Mouse (Mus musculus) limb, embryonic 10.5 days (tissue): ENCODE results near the gene Slc35a2. TPM values are rescaled to one million over a fixed set of nuclear protein-coding genes. Genes with fewer than 3 reads are reported as not detected.

Experiments used
- DNase-seq: peaks from one replicate; pipeline ENCODE4 v3.0.0-alpha.2; 2017; ENCODE audit warnings: low spot score
- H3K27ac ChIP-seq: fragments of 300-500 bp; sonication (generic); 2 replicates; pipeline ENCODE4 v1.5.1; 2016; ENCODE audit warnings: mild to moderate bottlenecking
- H3K27me3 ChIP-seq: fragments of 300-500 bp; sonication (generic); 2 replicates; pipeline ENCODE4 v1.6.1; 2016; ENCODE audit warnings: low read depth, mild to moderate bottlenecking; ENCODE audit not compliant: poor library complexity, severe bottlenecking
- H3K36me3 ChIP-seq: fragments of 300-500 bp; sonication (generic); 2 replicates; pipeline ENCODE4 v1.6.1; 2016; ENCODE audit warnings: mild to moderate bottlenecking, moderate library complexity
- H3K4me1 ChIP-seq: fragments of 300-500 bp; sonication (generic); 2 replicates; pipeline ENCODE4 v1.6.1; 2016
- H3K4me3 ChIP-seq: fragments of 300-500 bp; sonication (generic); 2 replicates; pipeline ENCODE4 v1.5.1; 2016; ENCODE audit warnings: mild to moderate bottlenecking, moderate library complexity
- H3K9me3 ChIP-seq: fragments of 300-500 bp; sonication (generic); replicated peaks from 2 replicates; pipeline ENCODE4 v1.6.1; 2016; ENCODE audit warnings: mild to moderate bottlenecking
- WGBS: fragments of 180-500 bp; shearing (Covaris S2); methylation state at CpG from one replicate; pipeline ENCODE4 v1.1.7; 2016; 5-methylcytosine and 5-hydroxymethylcytosine counted together
- polyA plus RNA-seq: library from polyadenylated mRNA; unstranded; fragments of >200 nt; fragmentation: Nextera tagmentation; extraction: Ambion mirVana; gene quantifications from 2 replicates; pipeline ENCODE4 v1.2.1, GENCODE M21; 2016

The Slc35a2 gene
- polyA plus RNA-seq: 23.3 and 24.0 TPM in 2 replicates

DNA sequence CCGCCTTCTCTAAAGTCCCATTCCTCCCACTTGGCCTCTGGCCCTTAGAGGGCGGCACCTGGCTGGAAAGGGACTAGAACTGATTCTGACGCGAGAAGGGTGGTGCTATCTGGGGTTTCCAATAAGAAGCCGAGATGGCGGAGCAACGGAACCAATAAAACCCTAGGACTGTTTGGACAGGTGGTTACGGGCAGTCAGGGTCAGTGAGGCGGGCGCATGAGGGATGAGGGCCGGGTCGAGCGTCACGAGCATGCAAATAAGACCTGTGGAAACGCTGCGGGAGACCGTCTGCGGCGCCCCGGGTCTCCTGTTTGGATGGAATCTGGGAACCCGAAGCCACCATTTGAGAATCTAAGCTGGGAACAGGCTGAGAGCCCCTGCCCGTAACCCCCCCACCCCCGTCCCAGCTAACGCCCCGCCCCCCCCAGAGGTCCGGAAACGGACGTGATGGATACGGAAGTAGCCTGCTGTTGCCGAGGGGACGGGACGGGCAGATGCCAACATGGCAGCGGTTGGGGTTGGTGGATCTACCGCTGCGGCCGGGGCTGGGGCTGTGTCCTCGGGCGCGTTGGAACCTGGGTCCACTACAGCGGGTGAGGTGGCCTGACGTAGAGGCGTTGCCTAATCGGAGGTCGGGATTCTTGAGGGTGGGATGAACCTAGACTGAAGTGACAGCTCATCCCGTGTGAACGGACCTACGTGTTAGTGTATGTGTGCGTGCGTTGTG lies at the start of gene Slc35a2:
Gene Slc35a2, plus strand, starts transcription at position 188 of the 727 bp plus-strand sequence.
- no peaks in the 10 kb centered on the region for H3K9me3 ChIP-seq
- H3K4me3 ChIP-seq: peak within 1 kb of the TSS; percentile 64
- H3K36me3 ChIP-seq: peaks cover 9% of the 10 kb centered on the region; the same call in 1 of the 2 replicates
- H3K4me1 ChIP-seq: no peaks in the 10 kb centered on the region
- WGBS: 14% methylated on average over 49 of the region's 49 CpGs
- DNase-seq: peak; percentile 79
- no peaks in the 10 kb centered on the region for H3K27me3 ChIP-seq
- peak within 1 kb of the TSS; percentile 78 for H3K27ac ChIP-seq

DNA sequence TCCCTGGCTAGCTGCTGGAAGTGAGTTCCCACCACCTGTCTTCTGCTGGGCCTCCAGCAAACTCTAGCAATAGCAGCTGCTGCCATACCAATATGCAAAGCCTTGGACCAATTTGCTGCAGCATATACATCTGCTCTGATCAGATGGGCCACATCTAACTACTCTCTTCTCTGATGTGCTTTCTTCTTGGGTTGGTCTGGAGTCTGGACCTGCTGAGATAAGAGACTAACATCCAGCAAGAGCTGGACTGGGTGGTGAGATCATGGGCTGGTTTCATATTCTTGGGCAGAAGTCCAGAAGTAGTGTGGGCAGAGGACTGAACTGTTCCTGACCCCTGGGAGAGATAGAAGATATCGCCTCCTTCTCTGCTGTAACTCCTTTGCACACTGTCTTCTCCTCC lies 46.7 kb upstream of the Slc35a2 start:
- 72% methylated on average over 1 of the region's 1 CpGs for WGBS

GRCm38 (mm10) chrX:7840842-7841162 lies 43.0 kb upstream of the Slc35a2 start:
- DNase-seq: no peak
- Histone ChIP-seq H3K27ac (no peak overlapping the region), H3K9me3 (no peaks in the 10 kb centered on the region), H3K4me3 (peak overlapping the region; percentile 82), H3K4me1 (peaks cover 6% of the 10 kb centered on the region; the same call in 1 of the 2 replicates), H3K27me3 (0 out of 2 replicates have a peak, but pooled peaks cover 3% of the 10 kb centered on the region), H3K36me3 (no peaks in the 10 kb centered on the region)
- 5% methylated on average over 7 of the region's 7 CpGs for WGBS

More for the DNA sequence above, 46.7 kb upstream of the Slc35a2 start:
- 0 out of 2 replicates have a peak, but pooled peaks cover under 1% of the 10 kb centered on the region for H3K27me3 ChIP-seq
- no peaks in the 10 kb centered on the region for H3K9me3 ChIP-seq
- no peak for DNase-seq
- no peaks in the 10 kb centered on the region for H3K4me1 ChIP-seq
- H3K27ac ChIP-seq: no peak overlapping the region
- no peaks in the 10 kb centered on the region for H3K36me3 ChIP-seq
- H3K4me3 ChIP-seq: no peak overlapping the region

DNA sequence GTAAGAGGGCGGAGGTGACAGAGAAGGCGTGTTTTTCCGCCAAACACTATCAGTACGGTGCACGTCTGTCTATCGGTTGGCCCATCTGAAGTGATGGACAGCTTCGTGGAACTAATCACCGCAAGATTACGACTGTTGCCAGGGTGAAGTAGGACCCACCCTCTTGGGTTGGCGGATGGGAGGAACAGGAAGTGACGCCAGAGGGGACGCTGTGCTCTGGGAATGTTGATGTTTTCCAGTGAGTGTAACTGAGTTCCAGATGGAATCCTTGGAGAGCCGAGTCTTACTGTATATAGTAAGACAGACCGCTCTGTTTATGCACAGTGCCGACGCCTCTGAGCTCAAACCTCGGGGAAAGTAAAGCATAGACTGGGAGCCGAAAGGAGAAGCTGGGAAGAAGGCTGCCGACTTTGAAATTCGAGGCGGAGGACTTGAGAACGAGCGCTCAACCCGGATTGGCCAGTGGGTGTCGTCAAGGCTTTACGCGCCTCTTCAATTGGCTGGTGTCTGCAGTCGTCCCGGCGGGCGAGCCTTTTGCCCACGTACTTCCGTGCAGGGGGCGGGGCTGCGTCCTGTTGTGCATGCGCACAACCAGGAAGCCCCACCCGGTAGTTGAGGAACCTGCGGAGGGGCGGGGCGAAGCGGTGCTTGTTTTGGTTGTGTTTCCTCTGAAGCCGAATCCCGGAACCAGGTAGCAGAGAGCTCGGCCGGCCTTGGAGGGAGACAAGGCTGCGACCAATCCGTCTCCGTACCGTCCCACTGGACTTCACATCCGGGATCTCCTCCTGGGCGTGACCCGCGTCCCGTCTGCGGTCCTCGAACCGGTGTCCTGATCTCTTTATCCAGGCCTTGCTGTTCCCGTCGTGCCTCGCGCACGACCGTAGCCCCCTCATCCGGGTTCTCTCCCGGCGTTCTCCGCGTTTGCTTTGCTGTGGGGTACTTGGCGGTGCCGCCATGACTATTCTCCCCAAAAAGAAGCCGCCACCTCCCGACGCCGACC lies 42.4 kb upstream of the Slc35a2 start, which contains the start of gene Otud5:
Gene Otud5, plus strand, starts transcription at position 202 of the 1,000 bp plus-strand sequence.
- no peaks in the 10 kb centered on the region for H3K9me3 ChIP-seq
- peak within 1 kb of the TSS; percentile 82 for H3K4me3 ChIP-seq

DNA sequence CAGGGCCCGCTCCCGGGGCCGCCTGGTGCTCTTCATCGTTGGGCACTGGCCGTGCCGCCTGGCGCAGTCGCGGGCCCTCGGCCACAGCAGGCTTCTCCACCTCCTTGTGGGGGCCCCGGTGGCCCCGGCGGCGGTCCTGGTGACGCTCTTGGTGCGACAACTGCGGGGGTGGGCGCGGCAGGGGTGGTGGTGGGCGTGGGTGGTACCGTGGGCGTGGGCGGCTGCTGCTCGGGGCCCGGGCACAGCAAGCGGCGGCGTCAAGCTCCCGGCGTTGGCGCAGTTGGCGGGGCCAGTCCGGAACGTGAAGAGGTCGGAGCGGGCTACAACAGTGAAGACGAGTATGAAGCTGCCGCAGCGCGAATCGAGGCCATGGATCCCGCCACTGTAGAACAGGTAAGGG lies 41.5 kb upstream of the Slc35a2 start:
- 14% methylated on average over 42 of the region's 42 CpGs for WGBS
- peaks cover 6% of the 10 kb centered on the region; the same call in 1 of the 2 replicates for H3K4me1 ChIP-seq
- no peaks in the 10 kb centered on the region for H3K36me3 ChIP-seq
- DNase-seq: peak; percentile 31
- 0 out of 2 replicates have a peak, but pooled peaks cover 3% of the 10 kb centered on the region for H3K27me3 ChIP-seq
- peak overlapping the region; percentile 87 for H3K27ac ChIP-seq
- H3K9me3 ChIP-seq: no peaks in the 10 kb centered on the region
- H3K4me3 ChIP-seq: peak overlapping the region; percentile 82

More for the DNA sequence above, 42.4 kb upstream of the Slc35a2 start, which contains the start of gene Otud5:
- Histone ChIP-seq H3K4me1 (peaks cover 6% of the 10 kb centered on the region; the same call in 1 of the 2 replicates), H3K27me3 (0 out of 2 replicates have a peak, but pooled peaks cover 3% of the 10 kb centered on the region), H3K36me3 (no peaks in the 10 kb centered on the region), H3K27ac (peak within 1 kb of the TSS; percentile 87)
- WGBS: 12% methylated on average over 74 of the region's 74 CpGs
- DNase-seq: peak; percentile 89

DNA sequence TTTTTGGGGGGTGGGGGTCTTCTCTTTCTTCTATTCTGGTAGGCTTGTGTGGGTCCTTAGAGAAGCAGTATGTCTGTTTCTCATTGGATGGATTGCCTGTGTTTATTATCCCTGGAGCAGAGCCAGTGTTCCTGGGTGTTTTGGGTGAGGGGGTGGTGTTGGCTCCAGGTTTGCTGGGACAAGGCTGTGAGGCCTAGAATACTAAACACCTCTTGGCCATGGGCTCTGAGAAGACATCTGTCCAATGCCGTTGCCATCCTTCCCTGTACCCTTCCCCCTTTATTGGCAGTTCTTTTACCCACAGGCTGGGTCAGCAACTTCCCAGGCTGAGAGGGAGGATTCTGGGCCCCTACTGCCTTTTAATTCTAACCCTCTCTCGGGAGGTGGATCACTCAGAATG lies 36.0 kb upstream of the Slc35a2 start:
- 90% methylated on average over 2 of the region's 2 CpGs for WGBS
- no peak overlapping the region for H3K27ac ChIP-seq
- H3K27me3 ChIP-seq: no peaks in the 10 kb centered on the region
- H3K4me3 ChIP-seq: no peak overlapping the region
- H3K9me3 ChIP-seq: no peaks in the 10 kb centered on the region
- H3K36me3 ChIP-seq: peaks cover 28% of the 10 kb centered on the region
- peaks cover 4% of the 10 kb centered on the region; the same call in 1 of the 2 replicates for H3K4me1 ChIP-seq
- DNase-seq: no peak

DNA sequence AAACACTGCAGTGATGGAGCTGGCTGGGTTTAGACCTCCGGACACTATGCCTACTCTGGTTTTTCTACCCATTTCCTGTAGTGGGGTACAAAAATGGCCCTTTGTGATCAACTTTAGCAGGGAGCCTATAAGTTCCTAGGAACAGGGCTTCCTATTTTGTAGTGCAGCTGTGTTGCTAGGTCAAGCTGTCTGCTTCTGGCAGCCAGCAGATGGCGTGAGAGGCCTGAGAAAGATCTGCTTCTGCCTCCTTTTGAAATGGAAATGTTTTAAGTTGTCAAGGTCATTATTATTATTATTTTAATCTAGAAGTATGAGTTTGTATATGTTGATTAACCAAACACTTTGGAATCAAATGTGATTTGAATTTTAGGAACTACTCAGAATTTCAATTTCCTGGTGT lies 29.2 kb upstream of the Slc35a2 start:
- Histone ChIP-seq H3K27ac (no peak overlapping the region), H3K4me3 (no peak overlapping the region), H3K36me3 (peaks cover 48% of the 10 kb centered on the region), H3K4me1 (no peaks in the 10 kb centered on the region), H3K27me3 (no peaks in the 10 kb centered on the region), H3K9me3 (no peaks in the 10 kb centered on the region)
- 55% methylated on average over 2 of the region's 2 CpGs for WGBS
- DNase-seq: no peak

DNA sequence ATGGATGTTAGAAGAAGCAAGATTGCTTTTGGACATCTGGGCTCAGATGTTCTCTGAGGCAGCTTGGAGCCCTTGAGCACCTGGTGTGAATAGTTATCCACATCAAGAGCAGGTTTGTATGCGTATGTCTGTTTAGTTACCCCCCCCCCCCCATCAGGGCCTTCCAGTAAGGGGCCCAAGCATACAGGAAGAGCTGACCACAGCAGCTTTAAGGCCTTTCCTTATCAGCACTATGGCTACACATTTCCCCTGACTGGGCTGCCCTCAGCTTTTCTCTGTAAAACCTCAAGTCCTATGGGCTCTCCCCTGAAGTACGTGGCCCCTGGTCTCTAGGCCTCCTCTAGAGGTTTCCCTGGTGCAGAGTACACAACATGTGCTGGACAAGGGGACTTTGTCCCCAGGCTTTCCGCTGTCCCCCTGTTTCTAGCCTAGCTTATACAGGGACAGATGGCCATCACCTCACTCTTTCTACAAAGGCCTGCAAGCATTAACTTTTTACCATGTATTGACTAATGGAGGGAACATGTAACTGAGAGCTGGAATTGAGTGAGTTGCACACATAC lies 24.6 kb upstream of the Slc35a2 start:
- peaks cover 32% of the 10 kb centered on the region for H3K36me3 ChIP-seq
- H3K27me3 ChIP-seq: no peaks in the 10 kb centered on the region
- WGBS: 90% methylated on average over 3 of the region's 3 CpGs
- no peaks in the 10 kb centered on the region for H3K4me1 ChIP-seq
- H3K4me3 ChIP-seq: no peak overlapping the region
- DNase-seq: no peak
- H3K27ac ChIP-seq: no peak overlapping the region
- no peaks in the 10 kb centered on the region for H3K9me3 ChIP-seq

DNA sequence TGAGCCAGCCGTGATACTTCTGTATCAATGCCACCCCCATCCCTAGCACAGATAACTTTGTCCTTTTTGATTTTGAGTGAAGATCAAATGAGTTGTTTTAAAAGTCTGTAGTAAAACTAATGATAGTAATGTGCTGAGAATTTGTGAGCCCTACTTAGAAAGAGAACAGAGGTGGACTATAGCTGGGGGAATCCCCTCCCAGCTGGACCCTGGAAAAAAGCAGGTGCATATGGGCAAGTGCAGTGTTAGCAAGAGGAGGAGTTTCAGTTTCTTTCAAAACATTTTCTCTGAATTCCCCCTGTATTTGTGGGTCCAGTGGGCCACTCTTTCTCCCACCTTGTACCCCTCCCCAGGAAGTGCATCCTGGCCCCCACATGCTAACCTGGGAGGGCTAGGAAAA lies 20.6 kb upstream of the Slc35a2 start:
- H3K27me3 ChIP-seq: no peaks in the 10 kb centered on the region
- no peaks in the 10 kb centered on the region for H3K4me1 ChIP-seq
- DNase-seq: no peak
- H3K9me3 ChIP-seq: no peaks in the 10 kb centered on the region
- no peak overlapping the region for H3K4me3 ChIP-seq
- 88% methylated on average over 1 of the region's 1 CpGs for WGBS
- no peak overlapping the region for H3K27ac ChIP-seq
- peaks cover 29% of the 10 kb centered on the region for H3K36me3 ChIP-seq

- Histone ChIP-seq H3K36me3 (peaks cover 24% of the 10 kb centered on the region), H3K4me3 (no peak overlapping the region), H3K9me3 (no peaks in the 10 kb centered on the region), H3K4me1 (no peaks in the 10 kb centered on the region), H3K27ac (no peak overlapping the region), H3K27me3 (no peaks in the 10 kb centered on the region)
- no peak for DNase-seq
- WGBS: 85% methylated on average over 3 of the region's 3 CpGs
These were observed 19.3 kb upstream of the Slc35a2 start for GRCm38 (mm10) chrX:7864551-7864950.

DNA sequence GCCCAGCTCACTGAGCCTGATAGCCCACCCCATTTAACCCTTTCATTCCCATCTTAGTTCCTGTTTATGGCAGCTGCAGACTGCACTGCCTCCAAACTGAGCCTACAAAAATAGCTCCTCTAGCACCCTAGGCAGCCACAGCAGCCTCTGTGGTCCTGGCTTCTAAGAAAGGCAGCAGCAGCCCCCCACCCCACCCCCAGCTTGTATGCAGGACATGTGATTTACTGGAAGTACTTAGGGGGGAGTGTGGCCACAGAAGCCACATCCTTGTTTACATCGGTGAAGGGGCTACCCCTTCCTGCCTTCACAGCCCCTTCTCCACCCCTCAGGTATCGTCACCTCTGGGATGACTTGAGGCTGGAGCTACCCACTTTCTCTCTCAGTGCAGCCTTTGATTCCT lies 18.5 kb upstream of the Slc35a2 start:
- H3K27me3 ChIP-seq: no peaks in the 10 kb centered on the region
- no peak overlapping the region for H3K4me3 ChIP-seq
- WGBS: 78% methylated on average over 2 of the region's 2 CpGs
- peaks cover 18% of the 10 kb centered on the region for H3K36me3 ChIP-seq
- no peak overlapping the region for H3K27ac ChIP-seq
- no peaks in the 10 kb centered on the region for H3K4me1 ChIP-seq
- DNase-seq: no peak
- H3K9me3 ChIP-seq: no peaks in the 10 kb centered on the region

DNA sequence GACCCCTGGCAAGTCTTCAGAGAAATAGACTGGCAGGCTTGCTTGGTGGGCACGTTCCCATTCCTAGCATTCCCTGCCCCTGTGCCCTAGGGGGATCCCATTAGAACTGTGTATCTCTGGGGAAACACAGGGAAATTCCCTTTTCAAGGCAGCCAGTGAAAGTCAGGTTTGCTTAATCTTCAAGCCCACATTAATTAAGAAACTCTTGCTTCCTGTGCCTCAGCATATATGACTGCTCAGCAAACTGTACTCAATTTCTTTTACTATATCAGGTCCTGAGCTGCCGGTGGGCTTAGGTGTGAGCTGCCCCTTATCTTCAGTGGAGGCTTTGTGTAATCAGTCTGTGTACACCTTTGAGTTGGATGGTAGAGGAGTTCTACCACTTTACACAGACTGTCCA lies 18.0 kb upstream of the Slc35a2 start:
- Histone ChIP-seq H3K27ac (no peak overlapping the region), H3K36me3 (peaks cover 16% of the 10 kb centered on the region), H3K4me1 (no peaks in the 10 kb centered on the region), H3K27me3 (no peaks in the 10 kb centered on the region), H3K4me3 (no peak overlapping the region), H3K9me3 (no peaks in the 10 kb centered on the region)
- DNase-seq: no peak
- WGBS: 69% methylated on average over 2 of the region's 2 CpGs
